Mouse (Mus musculus): ENCODE results near the gene Mab21l3. TPM values are rescaled to one million over a fixed set of nuclear protein-coding genes. Genes with fewer than 3 reads are reported as not detected.

The Mab21l3 gene
- polyA plus RNA-seq, 1 experiment from 2014 or later = 0.73 TPM

GRCm38 (mm10) chr3:101799852-101800595, 48.7 kb downstream of the Mab21l3 start:
- peak overlapping the region; percentile 68 for H3K27ac ChIP-seq
- H3K9ac ChIP-seq = no peak overlapping the region
- 39% methylated on average over 14 of the region's 14 CpGs for WGBS
- ATAC-seq (replicated peaks; ENCODE audit: low FRiP score) = peak; percentile 55; the same call in 1 of the 2 replicates
- no peak overlapping the region for H3K4me3 ChIP-seq (replicated peaks)
- H3K36me3 ChIP-seq = no peaks in the 10 kb centered on the region
- no peaks in the 10 kb centered on the region for H3K9me3 ChIP-seq (replicated peaks)
- no peaks in the 10 kb centered on the region; the same call in 1 of the 2 replicates for H3K27me3 ChIP-seq
- H3K4me1 ChIP-seq = peaks cover 66% of the 10 kb centered on the region
- 0 out of 2 replicates have a peak overlapping the region, but pooled peaks have one; percentile 23 for H3K4me2 ChIP-seq

DNA sequence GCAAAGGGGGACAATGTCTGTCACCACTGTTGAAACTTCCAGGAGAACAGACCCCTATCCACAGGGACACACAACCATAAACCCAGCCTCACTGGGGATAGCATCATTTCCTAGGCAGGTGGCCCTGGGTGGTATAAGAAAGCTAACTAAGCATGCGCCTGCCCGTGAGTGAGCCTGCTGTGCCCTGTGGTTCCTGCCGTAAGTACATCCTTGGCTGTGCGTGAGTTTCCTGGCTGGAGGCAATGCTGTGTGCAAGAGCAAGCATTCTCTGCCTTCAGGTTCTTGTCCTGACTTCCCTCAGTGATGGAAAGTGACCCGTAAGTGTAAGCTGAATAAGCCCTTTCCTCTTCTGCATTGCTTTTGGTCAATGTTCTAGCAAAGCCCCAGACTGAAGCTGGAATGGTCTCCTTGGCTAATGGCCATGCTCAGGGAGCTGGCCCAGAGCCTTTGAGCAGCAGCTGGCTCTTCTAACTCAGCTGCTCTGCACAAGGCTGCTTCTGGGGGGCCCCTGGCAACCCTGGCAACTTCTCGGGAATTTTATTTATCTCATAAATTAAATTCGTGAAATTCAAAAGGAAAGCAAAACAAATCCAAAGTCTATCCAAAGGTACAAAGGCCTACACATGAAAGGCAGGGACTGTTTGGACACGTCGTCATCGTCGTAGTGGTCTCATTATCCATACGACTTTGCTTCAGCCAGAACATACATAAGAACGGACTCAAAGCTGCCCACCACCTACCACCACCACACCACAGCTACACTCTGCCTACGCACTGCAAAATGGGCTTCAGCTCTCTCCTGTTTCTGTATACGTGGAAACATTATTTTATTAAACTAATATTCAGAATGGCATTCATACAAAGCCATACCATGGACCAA, 50.7 kb downstream of the Mab21l3 start:
- Histone ChIP-seq H3K27ac (peak overlapping the region; percentile 50; the same call in 1 of the 2 replicates), H3K4me3 (replicated peaks) (no peak overlapping the region), H3K9ac (no peak overlapping the region), H3K27me3 (no peaks in the 10 kb centered on the region), H3K4me2 (no peak overlapping the region), H3K36me3 (no peaks in the 10 kb centered on the region), H3K9me3 (replicated peaks) (no peaks in the 10 kb centered on the region), H3K4me1 (peaks cover 52% of the 10 kb centered on the region)
- no peak for ATAC-seq (replicated peaks; ENCODE audit: low FRiP score)
- WGBS = 68% methylated on average over 15 of the region's 15 CpGs

- peaks cover 41% of the 10 kb centered on the region for H3K4me1 ChIP-seq
- no peak for ATAC-seq (replicated peaks; ENCODE audit: low FRiP score)
- no peaks in the 10 kb centered on the region for H3K36me3 ChIP-seq
- no peaks in the 10 kb centered on the region for H3K27me3 ChIP-seq
- no peak overlapping the region for H3K4me3 ChIP-seq (replicated peaks)
- H3K27ac ChIP-seq = no peak overlapping the region
- no peaks in the 10 kb centered on the region for H3K9me3 ChIP-seq (replicated peaks)
- no peak overlapping the region for H3K4me2 ChIP-seq
- 46% methylated on average over 7 of the region's 7 CpGs for WGBS
- H3K9ac ChIP-seq = no peak overlapping the region
Measured at GRCm38 (mm10) chr3:101796212-101796611, 52.5 kb downstream of the Mab21l3 start.

GRCm38 (mm10) chr3:101795387-101796039, 53.2 kb downstream of the Mab21l3 start:
- Histone ChIP-seq H3K36me3 (no peaks in the 10 kb centered on the region), H3K4me2 (no peak overlapping the region), H3K27ac (no peak overlapping the region), H3K4me1 (peaks cover 36% of the 10 kb centered on the region), H3K9me3 (replicated peaks) (no peaks in the 10 kb centered on the region), H3K4me3 (replicated peaks) (no peak overlapping the region), H3K27me3 (no peaks in the 10 kb centered on the region), H3K9ac (no peak overlapping the region)
- ATAC-seq (replicated peaks; ENCODE audit: low FRiP score) = no peak
- WGBS = 77% methylated on average over 15 of the region's 15 CpGs

DNA sequence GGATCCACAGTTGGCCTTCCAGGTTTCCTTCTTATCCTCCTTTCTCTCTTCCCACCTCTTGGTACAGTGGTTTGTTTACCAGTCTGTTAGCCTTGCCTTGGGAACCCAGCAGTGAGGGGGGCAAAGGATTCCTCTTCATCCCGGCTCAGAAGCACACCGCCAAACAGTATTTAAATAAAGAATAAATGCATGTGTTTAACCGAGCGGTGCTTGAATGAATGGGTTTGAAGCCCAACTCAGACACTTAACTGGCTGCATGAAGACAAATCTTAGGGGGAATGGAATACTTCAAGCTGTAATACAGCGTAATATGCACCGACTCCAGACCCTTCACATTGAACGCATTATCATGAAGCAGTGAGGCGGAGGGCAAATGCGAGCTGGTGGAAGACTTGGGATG, 54.1 kb downstream of the Mab21l3 start:
- 88% methylated on average over 9 of the region's 9 CpGs for WGBS

DNA sequence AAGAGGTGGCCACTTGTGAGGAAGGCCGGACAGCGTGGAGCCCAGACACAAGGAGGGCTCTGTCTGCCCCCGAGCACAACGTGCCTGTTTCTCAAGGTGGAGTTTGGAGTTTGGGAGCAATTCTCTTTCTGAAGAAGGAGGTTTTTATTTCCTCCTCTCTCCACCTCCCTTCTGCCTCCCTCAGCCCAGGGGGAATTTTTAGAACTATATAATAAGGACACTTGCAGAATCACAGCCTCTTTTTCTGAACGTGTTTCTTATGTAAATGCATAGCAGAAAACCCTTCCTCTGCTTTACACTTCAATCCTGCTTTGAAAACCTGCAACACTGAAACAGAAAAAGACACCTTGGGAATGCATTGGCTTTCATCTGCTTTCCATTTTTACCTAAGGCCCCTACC, 54.7 kb downstream of the Mab21l3 start:
- WGBS = 66% methylated on average over 5 of the region's 5 CpGs
- Histone ChIP-seq H3K9ac (no peak overlapping the region), H3K4me1 (peaks cover 21% of the 10 kb centered on the region), H3K9me3 (replicated peaks) (no peaks in the 10 kb centered on the region), H3K27ac (no peak overlapping the region), H3K36me3 (no peaks in the 10 kb centered on the region), H3K27me3 (no peaks in the 10 kb centered on the region), H3K4me3 (replicated peaks) (no peak overlapping the region), H3K4me2 (no peak overlapping the region)
- ATAC-seq (replicated peaks; ENCODE audit: low FRiP score) = no peak

More for the DNA sequence above, 54.1 kb downstream of the Mab21l3 start:
- Histone ChIP-seq H3K4me3 (replicated peaks) (no peak overlapping the region), H3K9ac (no peak overlapping the region), H3K36me3 (no peaks in the 10 kb centered on the region), H3K4me1 (peaks cover 28% of the 10 kb centered on the region), H3K27ac (no peak overlapping the region), H3K27me3 (no peaks in the 10 kb centered on the region), H3K4me2 (no peak overlapping the region), H3K9me3 (replicated peaks) (no peaks in the 10 kb centered on the region)
- ATAC-seq (replicated peaks; ENCODE audit: low FRiP score) = no peak

DNA sequence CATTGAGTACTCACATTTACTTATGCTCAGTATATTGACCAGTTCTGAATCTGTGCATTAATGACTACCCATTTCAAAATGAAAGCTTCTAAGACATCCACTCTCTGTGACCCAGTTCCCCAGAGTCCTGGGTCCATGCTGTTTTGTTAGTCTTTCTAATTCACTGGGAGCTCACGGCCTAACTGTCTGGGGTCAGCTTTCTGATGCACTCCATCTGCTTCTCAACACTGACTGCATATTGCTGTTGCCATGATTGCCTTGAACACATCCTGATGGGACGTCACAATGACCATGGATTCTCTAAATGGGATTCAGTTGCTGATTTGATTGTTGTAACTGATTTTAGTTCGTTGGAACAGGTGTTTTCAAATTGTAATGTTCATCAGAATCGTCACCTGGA, 56.6 kb downstream of the Mab21l3 start:
- Histone ChIP-seq H3K4me3 (replicated peaks) (no peak overlapping the region), H3K9ac (no peak overlapping the region), H3K4me1 (peaks cover 6% of the 10 kb centered on the region), H3K27ac (no peak overlapping the region), H3K27me3 (no peaks in the 10 kb centered on the region), H3K36me3 (no peaks in the 10 kb centered on the region), H3K4me2 (no peak overlapping the region), H3K9me3 (replicated peaks) (no peaks in the 10 kb centered on the region)
- no peak for ATAC-seq (replicated peaks; ENCODE audit: low FRiP score)
- WGBS = 60% methylated on average over 4 of the region's 4 CpGs

GRCm38 (mm10) chr3:101784768-101785424, 63.9 kb downstream of the Mab21l3 start:
- Histone ChIP-seq H3K9ac (no peak overlapping the region), H3K9me3 (replicated peaks) (no peaks in the 10 kb centered on the region), H3K4me1 (peaks cover 5% of the 10 kb centered on the region; the same call in 1 of the 2 replicates), H3K27me3 (no peaks in the 10 kb centered on the region), H3K4me3 (replicated peaks) (no peak overlapping the region), H3K4me2 (no peak overlapping the region), H3K27ac (no peak overlapping the region), H3K36me3 (no peaks in the 10 kb centered on the region)
- 42% methylated on average over 10 of the region's 10 CpGs for WGBS
- no peak for ATAC-seq (replicated peaks; ENCODE audit: low FRiP score)

- H3K9me3 ChIP-seq (replicated peaks) = no peaks in the 10 kb centered on the region
- no peak overlapping the region for H3K4me2 ChIP-seq
- H3K27me3 ChIP-seq = no peaks in the 10 kb centered on the region
- no peak overlapping the region for H3K4me3 ChIP-seq (replicated peaks)
- WGBS = 61% methylated on average over 2 of the region's 2 CpGs
- no peak overlapping the region for H3K27ac ChIP-seq
- H3K4me1 ChIP-seq = peaks cover 5% of the 10 kb centered on the region; the same call in 1 of the 2 replicates
- H3K9ac ChIP-seq = no peak overlapping the region
- no peak for ATAC-seq (replicated peaks; ENCODE audit: low FRiP score)
- no peaks in the 10 kb centered on the region for H3K36me3 ChIP-seq
Measured at GRCm38 (mm10) chr3:101783793-101784192, 65.0 kb downstream of the Mab21l3 start.

- Histone ChIP-seq H3K9ac (no peak overlapping the region), H3K4me1 (peaks cover 5% of the 10 kb centered on the region; the same call in 1 of the 2 replicates), H3K4me2 (no peak overlapping the region), H3K9me3 (replicated peaks) (no peaks in the 10 kb centered on the region), H3K36me3 (no peaks in the 10 kb centered on the region), H3K27ac (no peak overlapping the region), H3K4me3 (replicated peaks) (no peak overlapping the region), H3K27me3 (no peaks in the 10 kb centered on the region)
- WGBS = 34% methylated on average over 6 of the region's 6 CpGs
- ATAC-seq (replicated peaks; ENCODE audit: low FRiP score) = peak; percentile 48; the same call in 1 of the 2 replicates
Measured at GRCm38 (mm10) chr3:101780874-101781483, 67.8 kb downstream of the Mab21l3 start.
